Mouse (Mus musculus) kidney, adult 2 months (tissue): ENCODE measurements at regions not wholly inside any gene's neighbourhood (a gene's known extent, or its start where the extent isn't known, plus 50 kb on each side); places are given as distances from the start of the nearest gene placed in this dataset.

Experiments used
- CTCF ChIP-seq: fragments of 200-500 bp; conservative IDR thresholded peaks from 2 replicates; pipeline ENCODE4 v1.5.1; 2011; ENCODE audit warnings: low read depth, mild to moderate bottlenecking, control low read depth, low read length, moderate library complexity, mixed read lengths; ENCODE audit not compliant: insufficient read depth, insufficient read length
- POLR2A ChIP-seq: fragments of 200-500 bp; IDR thresholded peaks from one replicate; pipeline ENCODE4 v1.6.1; 2011; ENCODE audit warnings: low read depth, low read length, control low read depth

DNA sequence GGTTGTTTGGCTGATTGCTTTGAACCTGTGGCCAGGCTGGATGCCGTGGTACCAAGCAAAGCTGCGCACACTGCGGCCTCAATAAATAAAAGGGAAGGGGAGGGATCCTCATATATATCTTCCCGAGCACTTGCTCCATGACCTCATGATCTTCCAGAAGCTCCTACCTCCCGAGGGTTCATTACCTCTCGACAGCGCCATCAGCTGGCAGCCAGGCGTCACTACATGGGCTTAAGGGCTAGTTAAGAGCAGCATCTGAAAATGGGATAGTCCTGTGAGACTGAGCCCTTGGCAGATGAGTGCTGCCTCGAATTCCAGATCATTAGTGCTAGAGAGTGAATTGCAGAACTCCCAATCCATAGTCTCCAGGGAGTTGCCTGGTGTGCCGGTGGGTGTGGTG is 134.0 kb downstream of the Zfp281 start:
- 0 out of 2 replicates have a peak, but pooled peaks have one; percentile 8 for TF ChIP-seq CTCF
- TF ChIP-seq POLR2A = no peak
